Mouse (Mus musculus): ENCODE results near the gene Gm10644. TPM values are rescaled to one million over a fixed set of nuclear protein-coding genes. Genes with fewer than 3 reads are reported as not detected.

Gene Gm10644
- total RNA-seq, 4 experiments from 2014 or later: 1.5 to 2.2 (median 1.9) TPM

GRCm38 (mm10) chr8:83934222-83934621, 20.8 kb downstream of the Gm10644 start:
- DNase-seq: no peak

GRCm38 (mm10) chr8:83926266-83926665, 28.7 kb downstream of the Gm10644 start:
- peak; percentile 79 for DNase-seq

- DNase-seq: no peak
Measured at GRCm38 (mm10) chr8:83924585-83924984, 30.4 kb downstream of the Gm10644 start.

GRCm38 (mm10) chr8:83922727-83923126, 32.3 kb downstream of the Gm10644 start:
- no peak for DNase-seq

GRCm38 (mm10) chr8:83921558-83921957, 33.4 kb downstream of the Gm10644 start:
- DNase-seq: peak; percentile 63

- peak; percentile 75 for DNase-seq
Measured at GRCm38 (mm10) chr8:83917566-83917965, 37.4 kb downstream of the Gm10644 start.

- DNase-seq: no peak
Measured at GRCm38 (mm10) chr8:83916015-83916414, 39.0 kb downstream of the Gm10644 start.

- no peak for DNase-seq
Measured at GRCm38 (mm10) chr8:83914860-83915259, 40.1 kb downstream of the Gm10644 start.

- DNase-seq: no peak
Measured at GRCm38 (mm10) chr8:83914232-83914631, 40.8 kb downstream of the Gm10644 start.

GRCm38 (mm10) chr8:83911809-83912731, 42.9 kb downstream of the Gm10644 start:
- no peak for DNase-seq

- DNase-seq: no peak
Measured at GRCm38 (mm10) chr8:83909311-83909710, 45.7 kb downstream of the Gm10644 start.

- no peak for DNase-seq
Measured at GRCm38 (mm10) chr8:83908583-83908982, 46.4 kb downstream of the Gm10644 start.

- no peak for DNase-seq
Measured at GRCm38 (mm10) chr8:83902961-83903666, 51.9 kb downstream of the Gm10644 start.

- no peak for DNase-seq
Measured at GRCm38 (mm10) chr8:83901566-83902485, 53.2 kb downstream of the Gm10644 start.

GRCm38 (mm10) chr8:83900957-83901270, 54.1 kb downstream of the Gm10644 start:
- DNase-seq: no peak

- no peak for DNase-seq
Measured at GRCm38 (mm10) chr8:83900266-83900956, 54.6 kb downstream of the Gm10644 start.

GRCm38 (mm10) chr8:83899363-83900252, 55.4 kb downstream of the Gm10644 start, which contains the start of gene Adgrl1:
Adgrl1 (plus strand) TSS chr8:83900105.
- peak; percentile 90 for DNase-seq

GRCm38 (mm10) chr8:83898985-83899362, 56.0 kb downstream of the Gm10644 start:
- peak; percentile 59 for DNase-seq

GRCm38 (mm10) chr8:83898456-83898855, 56.5 kb downstream of the Gm10644 start:
- DNase-seq: no peak

- DNase-seq: no peak
Measured at GRCm38 (mm10) chr8:83897211-83897610, 57.8 kb downstream of the Gm10644 start.

GRCm38 (mm10) chr8:83896461-83896860, 58.5 kb downstream of the Gm10644 start:
- DNase-seq: no peak

Data from adrenal gland, adult 8-10 months (tissue).